Mouse (Mus musculus) G1E (cell line): ENCODE measurements around the gene Gm1673.

Experiments used
- CTCF ChIP-seq: IDR thresholded peaks from 2 replicates; pipeline ENCODE4 v1.5.1; 2012; ENCODE audit warnings: low read depth, low read length, inconsistent platforms, mixed read lengths
- GATA1 ChIP-seq: IDR thresholded peaks from 2 replicates; pipeline ENCODE4 v1.6.1; 2012; ENCODE audit warnings: borderline replicate concordance, low read length, inconsistent platforms, mixed read lengths
- GATA2 ChIP-seq: IDR thresholded peaks from 2 replicates; pipeline ENCODE4 v1.6.1; 2012; ENCODE audit warnings: low read depth, low read length, inconsistent platforms, borderline replicate concordance
- POLR2AphosphoS5 ChIP-seq: IDR thresholded peaks from 2 replicates; pipeline ENCODE4 v1.6.1; 2012; ENCODE audit warnings: low read depth, low read length, inconsistent platforms; ENCODE audit not compliant: insufficient replicate concordance
- TAL1 ChIP-seq: conservative IDR thresholded peaks from 2 replicates; pipeline ENCODE4 v1.6.1; 2012; ENCODE audit warnings: low read depth, low read length, inconsistent platforms, mixed read lengths

DNA sequence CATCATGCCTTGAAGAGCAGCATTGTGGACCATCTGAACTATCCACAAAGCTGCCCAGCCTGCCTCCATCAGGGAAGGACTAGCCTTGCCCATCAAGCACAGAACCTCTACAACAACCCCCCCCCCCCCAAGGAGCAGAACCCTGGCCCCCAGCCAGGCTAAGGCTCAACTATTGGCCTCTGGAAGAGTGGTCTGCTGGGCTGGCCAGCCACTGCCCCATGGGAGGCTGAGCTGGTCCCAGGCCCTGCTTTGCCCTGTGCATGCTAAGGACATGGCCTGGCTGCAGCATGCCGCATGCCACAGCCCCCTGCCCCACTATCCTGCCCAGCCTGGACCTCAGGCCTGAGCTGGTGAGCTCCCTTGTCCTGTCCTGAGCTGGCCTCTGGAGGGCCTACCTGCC lies 18.2 kb downstream of the Gm1673 start:
- TF ChIP-seq CTCF, result no peak
- no peak for TF ChIP-seq GATA1
- no peak for TF ChIP-seq TAL1
- TF ChIP-seq POLR2AphosphoS5, result no peak
- TF ChIP-seq GATA2, result no peak
